Mouse (Mus musculus): ENCODE measurements around the gene Dhrs3. TPM values are rescaled to one million over a fixed set of nuclear protein-coding genes. Genes with fewer than 3 reads are reported as not detected.

Gene Dhrs3
- polyA plus RNA-seq (2017; shearing (Covaris generic)), result 10 to 100 TPM; 46.8 to 47.3 TPM

DNA sequence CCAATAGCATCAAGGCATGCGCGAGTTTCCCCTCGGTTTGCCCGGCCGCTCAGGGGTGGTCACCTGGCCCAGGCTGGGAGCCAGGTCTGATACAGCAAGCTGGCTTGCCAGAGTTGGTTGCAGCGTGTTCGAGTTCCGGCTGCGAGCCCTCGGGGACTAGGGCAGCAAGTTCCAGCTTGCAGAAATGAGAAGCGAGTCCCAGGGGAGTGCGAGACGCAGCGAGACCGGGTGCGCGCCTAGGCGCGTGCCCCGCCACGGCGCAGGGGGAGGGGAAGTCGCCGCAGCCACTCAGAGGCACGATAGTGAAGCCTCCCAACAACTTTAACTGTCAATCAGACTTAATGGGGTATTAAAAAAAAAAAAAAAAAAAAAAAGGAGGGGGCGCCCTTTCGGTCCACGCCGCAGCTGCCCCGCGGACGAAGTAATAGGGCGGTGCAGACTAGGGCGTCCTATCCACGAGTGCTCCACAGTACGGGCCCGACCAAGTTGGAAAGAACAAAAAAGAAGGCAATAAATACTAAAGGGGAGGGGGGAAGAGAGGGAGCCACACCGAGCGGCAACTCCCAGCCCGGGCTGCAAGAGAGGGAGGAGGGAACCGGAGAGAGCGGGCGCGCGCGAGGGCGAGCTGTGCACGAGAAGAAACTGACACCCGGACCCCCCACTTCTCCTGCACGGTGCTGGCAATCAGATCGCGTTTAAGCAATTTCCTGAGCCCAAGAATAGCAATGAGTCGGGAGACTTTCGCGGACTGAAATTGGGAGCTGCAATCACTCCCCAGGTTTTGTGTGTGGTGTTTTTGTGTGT is at the start of gene Dhrs3:
Gene Dhrs3 (plus strand): TSS at position 695 of the 804 bp plus-strand sequence.
- peak; percentile 60 for ATAC-seq

DNA sequence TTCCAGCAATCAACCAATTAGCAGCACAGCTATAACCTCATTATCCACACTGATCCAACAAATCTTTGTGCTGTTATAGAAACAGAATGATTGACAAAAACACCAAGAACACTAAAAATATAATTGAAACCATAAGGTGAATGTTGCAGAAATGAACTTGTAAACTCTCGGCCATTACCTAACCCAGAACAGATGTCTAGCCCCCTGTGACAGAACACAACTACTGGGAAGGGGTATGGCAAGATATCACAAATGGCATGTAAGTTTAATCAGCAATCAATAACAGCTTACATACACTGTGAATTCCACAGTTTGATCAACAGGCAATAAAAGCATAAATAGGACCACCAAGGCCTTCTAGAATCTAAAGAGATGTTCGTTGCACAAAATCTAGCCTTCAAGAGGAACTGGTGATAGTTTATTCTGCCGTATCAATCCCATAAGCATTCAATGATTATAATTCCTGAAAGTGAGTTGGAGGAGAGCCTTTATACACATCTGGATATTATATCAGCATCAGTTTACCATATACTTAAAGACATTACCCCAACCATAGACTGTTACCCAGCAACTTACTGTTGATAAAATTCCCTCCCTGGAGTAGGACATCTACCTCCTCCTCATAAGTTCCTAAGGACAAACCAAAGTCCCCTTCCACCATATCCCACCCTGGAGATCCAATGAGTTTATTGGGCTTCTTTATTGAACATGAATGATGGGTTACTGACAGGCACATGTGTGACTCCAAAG is 30.7 kb upstream of the Dhrs3 start:
- no peak for ATAC-seq

GRCm38 (mm10) chr4:144867926-144868325 is 24.7 kb upstream of the Dhrs3 start:
- no peak for ATAC-seq

DNA sequence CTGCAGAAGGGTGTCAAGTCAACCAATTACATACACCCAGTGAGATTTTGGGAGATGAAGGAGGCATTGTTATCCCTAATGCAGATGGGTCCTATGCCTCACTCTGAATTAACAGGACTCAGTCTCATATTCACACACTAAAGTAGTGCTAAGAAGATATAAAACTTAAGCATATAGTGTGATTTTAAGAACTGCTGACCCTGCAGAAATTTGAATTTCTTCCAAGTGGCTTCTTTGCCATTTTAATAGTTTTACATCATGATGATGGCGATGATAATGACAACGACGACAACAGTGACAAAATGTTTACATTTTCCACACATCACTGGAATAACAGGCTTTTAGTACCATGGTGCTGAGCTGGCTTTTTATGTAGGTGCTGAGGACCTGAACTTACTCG is 24.0 kb upstream of the Dhrs3 start:
- ATAC-seq, result no peak

DNA sequence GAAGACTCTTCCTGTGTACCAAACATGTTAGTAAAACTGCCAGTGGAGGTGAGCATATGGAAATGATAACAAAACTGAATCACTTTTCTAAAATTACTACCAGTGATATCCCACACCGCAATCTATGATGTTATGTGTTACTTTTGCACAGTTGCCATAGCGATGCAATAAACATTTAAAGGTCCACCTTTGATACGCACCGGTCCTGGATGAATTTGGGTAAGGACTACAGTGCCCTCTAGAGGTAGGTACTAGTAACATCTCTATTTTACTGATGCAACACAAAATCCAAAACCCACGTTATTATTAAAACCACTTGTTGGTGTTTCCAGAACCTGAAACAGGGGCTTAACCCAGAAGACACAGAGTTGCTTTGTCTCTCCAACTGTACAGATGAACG is 19.7 kb upstream of the Dhrs3 start:
- ATAC-seq, result no peak

DNA sequence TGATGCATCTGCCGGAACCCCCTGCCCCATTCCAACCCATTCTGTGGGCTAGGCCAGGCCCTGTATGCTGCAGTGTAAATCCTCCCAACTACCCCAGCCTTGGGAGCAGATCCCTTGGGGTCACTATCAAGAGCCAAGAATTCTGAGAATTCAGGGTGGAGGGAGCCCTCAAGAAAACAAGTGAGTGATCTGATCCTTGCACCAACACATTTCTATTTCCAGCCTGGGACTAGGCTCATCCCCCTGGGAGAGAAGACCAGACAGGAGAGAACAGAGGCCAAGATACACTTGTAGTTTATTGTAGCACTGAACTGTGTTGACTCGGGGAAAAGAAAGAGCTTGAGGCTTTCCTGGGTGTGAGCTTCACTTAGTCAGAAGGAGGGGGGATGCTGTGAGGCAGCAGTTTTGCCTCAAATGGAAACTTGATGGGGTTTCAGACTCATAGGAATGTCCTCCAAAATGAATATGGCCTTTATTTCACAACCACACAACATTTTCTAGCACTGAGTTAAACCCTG is 17.0 kb upstream of the Dhrs3 start:
- ATAC-seq, result no peak

DNA sequence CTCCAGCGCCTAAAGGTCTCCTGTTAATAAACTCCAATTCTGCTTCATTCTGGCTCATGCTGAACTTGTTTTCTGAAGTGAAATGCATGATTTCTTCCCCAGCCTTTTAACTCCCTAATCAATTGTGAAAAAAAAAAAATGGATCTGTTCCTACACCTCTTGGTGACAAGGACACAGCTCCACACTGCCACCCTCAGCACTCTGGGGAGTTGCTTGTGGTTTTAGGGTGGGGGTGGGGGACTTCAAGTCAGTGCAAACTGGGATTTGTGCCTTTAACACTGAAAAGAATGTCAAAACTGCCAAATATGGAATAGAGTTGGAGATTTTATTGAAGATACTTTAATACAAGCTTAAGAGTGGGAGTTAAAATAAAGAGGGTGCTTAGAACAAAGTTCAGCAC is 13.1 kb upstream of the Dhrs3 start:
- no peak for ATAC-seq

GRCm38 (mm10) chr4:144881376-144881775 is 11.3 kb upstream of the Dhrs3 start:
- ATAC-seq, result no peak

GRCm38 (mm10) chr4:144882881-144883331 is 9.7 kb upstream of the Dhrs3 start:
- no peak for ATAC-seq

GRCm38 (mm10) chr4:144886460-144886859 is 6.2 kb upstream of the Dhrs3 start:
- no peak for ATAC-seq

DNA sequence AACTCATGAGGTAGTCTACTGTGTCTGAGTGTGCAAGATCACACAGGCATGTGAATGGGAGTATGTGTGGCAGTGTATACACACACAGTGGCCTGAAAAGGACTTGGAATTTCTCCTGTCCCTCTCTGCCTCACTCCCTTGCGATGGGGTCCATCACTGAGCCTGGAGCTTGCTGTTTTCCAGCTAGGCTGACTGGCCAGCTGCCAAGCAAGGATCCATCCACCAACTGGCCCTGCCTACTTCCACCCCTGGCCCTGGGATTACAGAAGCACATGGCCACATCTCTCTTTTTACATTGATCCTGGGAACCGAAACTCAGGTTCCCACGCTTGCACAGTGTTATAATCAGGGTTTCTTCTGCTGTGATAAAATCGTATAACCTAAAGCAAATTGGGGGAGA is 3.9 kb upstream of the Dhrs3 start:
- no peak for ATAC-seq

- ATAC-seq, result no peak
Observed at GRCm38 (mm10) chr4:144889505-144890301, 2.9 kb upstream of the Dhrs3 start.

- ATAC-seq, result peak; percentile 40
Observed at GRCm38 (mm10) chr4:144890690-144891120, 1.9 kb upstream of the Dhrs3 start.

GRCm38 (mm10) chr4:144891121-144891711 is 1.4 kb upstream of the Dhrs3 start:
- ATAC-seq, result no peak

GRCm38 (mm10) chr4:144891743-144892132 is 889 bp upstream of the Dhrs3 start:
- no peak for ATAC-seq

DNA sequence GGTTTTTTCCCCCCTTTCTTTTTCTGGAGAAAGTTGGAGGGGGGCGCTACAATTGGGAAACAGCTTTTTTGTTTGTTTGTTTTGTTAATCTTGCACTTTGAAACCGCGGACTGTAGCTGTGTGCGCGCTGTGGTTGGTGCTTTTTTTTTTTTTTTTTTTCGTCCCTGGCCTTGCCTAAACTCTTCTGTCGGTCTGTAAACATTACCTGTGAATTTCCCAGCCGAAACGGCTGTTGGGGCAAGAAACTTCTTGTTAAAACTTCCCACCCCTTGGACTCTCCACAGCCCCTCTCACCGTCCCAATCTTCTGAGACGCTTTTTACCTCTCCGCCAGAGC is 278 bp downstream of the Dhrs3 start:
- ATAC-seq, result no peak

GRCm38 (mm10) chr4:144893561-144894486 is 1.2 kb downstream of the Dhrs3 start:
- peak; percentile 11 for ATAC-seq

GRCm38 (mm10) chr4:144894487-144895210 is 2.0 kb downstream of the Dhrs3 start:
- ATAC-seq, result no peak

- ATAC-seq, result no peak
Observed at GRCm38 (mm10) chr4:144895211-144895590, 2.6 kb downstream of the Dhrs3 start.

DNA sequence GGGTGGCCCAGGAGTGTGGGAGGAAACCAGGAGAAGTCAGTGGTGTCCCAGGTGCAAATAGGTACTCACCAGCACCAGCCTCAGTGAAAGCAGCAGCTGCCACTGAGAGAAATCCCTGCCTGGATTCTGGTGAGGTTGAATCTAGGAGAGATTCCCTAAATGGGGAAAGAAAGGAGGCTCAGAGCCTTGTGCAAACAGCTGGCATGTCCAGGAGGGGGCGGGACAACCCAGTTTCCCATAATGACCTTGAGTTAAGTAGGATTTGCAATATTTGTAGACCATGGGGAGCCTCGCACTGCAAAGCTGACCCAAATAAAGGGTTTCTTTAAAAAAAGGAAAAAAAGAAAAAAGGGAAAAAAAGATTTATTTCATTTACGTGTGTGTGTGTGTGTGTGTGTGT is 3.7 kb downstream of the Dhrs3 start:
- ATAC-seq, result no peak

Data from activated CD4-positive, CD25-positive, alpha-beta regulatory T cell, adult 4 months (primary cell).